Comparison of ENCODE assay signal across 8 mouse cellular contexts in the genomic region with DNA sequence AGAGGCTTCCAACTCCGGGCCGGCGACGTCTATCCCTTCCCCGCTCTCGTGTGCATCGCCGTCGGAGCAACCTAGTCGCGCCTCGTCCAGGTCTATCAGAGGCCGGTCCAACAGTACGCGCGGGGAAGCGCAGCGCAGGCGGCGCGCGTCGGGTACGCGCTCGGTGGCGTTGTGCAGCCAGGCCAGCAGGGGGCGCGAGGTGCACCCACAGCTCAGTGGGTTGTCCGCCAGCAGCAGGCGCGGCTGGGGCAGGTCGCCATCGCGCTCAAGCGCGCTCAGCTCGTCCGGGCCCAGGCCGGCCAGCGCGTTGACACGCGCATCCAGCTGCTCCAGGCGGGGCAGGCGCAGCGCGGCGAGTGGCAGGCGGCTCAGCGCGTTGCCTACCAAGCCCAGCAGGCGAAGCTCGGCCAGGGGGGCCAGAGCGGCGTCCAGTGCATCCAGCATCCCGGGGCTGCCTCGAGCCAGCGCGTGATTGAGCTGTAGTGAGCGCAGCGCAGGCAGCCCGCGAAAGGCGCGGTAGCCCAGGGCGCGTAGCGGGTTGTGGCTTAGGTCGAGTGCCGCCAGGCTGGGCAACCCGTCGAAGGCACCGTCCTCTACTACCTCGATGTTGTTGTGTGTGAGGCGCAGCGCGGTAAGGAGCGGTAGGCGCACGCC. TPM values are rescaled to one million over a fixed set of nuclear protein-coding genes. Genes with fewer than 3 reads are reported as not detected.
A peak's percentile ranks its signal among the peaks of the same experiment; 100 is the strongest.
DNase-seq lines count a peak whose midpoint lies in the region; ATAC-seq and TF ChIP-seq lines count a peak whose summit lies in the region.

No protein-coding gene starts in this region.

- peak overlapping the region; percentile 71 for H3K4me2 ChIP-seq in liver, postnatal 0 days (ENCODE audit: low read depth, low read length)
- H3K4me2 ChIP-seq in neural tube, embryonic 13.5 days: peak overlapping the region; percentile 91
- peak overlapping the region; percentile 86 for H3K4me2 ChIP-seq in stomach, postnatal 0 days (replicated peaks; ENCODE audit: low read depth)

- no peak for TF ChIP-seq POLR2A in ES-Bruce4 (IDR thresholded peaks at IDR 0.05; ENCODE audit: insufficient read depth, low read length)

- peak; percentile 72 for DNase-seq in cerebellum, adult 9-10 months
- DNase-seq in forelimb bud, embryonic 11.5 days (ENCODE audit: low read depth, low spot score): peak; percentile 85
- peak; percentile 93 for DNase-seq in heart, postnatal 4 days
- peak; percentile 82 to 92 for DNase-seq in layer of hippocampus, adult 18-20 months (ENCODE audit: low spot score in 2 of 2)
- peak; percentile 85 for DNase-seq in liver, postnatal 0 days
- peak; percentile 88 for DNase-seq in stomach, postnatal 0 days (ENCODE audit: low spot score)

- TF ChIP-seq CTCF in ES-Bruce4 (IDR thresholded peaks at IDR 0.05; ENCODE audit: low read depth, low read length): peak; percentile 88
- TF ChIP-seq CTCF in liver, postnatal 0 days (IDR thresholded peaks at IDR 0.05; ENCODE audit: low read depth): peak; percentile 91
- TF ChIP-seq CTCF in stomach, postnatal 0 days (IDR thresholded peaks at IDR 0.05; ENCODE audit: low read depth): peak; percentile 90

- no peak for TF ChIP-seq EP300 in ES-Bruce4 (IDR thresholded peaks at IDR 0.05; ENCODE audit: insufficient read depth, low read depth, low read length)
- no peak for TF ChIP-seq EP300 in liver, postnatal 0 days (IDR thresholded peaks at IDR 0.05; ENCODE audit: low read depth)
- TF ChIP-seq EP300 in stomach, postnatal 0 days (optimal IDR thresholded peaks at IDR 0.05): no peak

- under 1% methylated on average over 66 of the region's 81 CpGs for WGBS in liver, postnatal 0 days (ENCODE audit: insufficient replicate concordance)
- WGBS in neural tube, embryonic 13.5 days: under 1% methylated on average over 78 of the region's 81 CpGs
- under 1% methylated on average over 81 of the region's 81 CpGs for WGBS in stomach, postnatal 0 days

- no peak overlapping the region for H3K27ac ChIP-seq in ES-Bruce4 (ENCODE audit: insufficient read depth, low read length)
- H3K27ac ChIP-seq in liver, postnatal 0 days (ENCODE audit: low read depth): no peak overlapping the region
- peak overlapping the region; percentile 67; the same call in 1 of the 2 replicates for H3K27ac ChIP-seq in neural tube, embryonic 13.5 days (replicated peaks)
- H3K27ac ChIP-seq in stomach, postnatal 0 days (replicated peaks): no peak overlapping the region

- no peaks in the 10 kb centered on the region for H3K9me3 ChIP-seq in ES-Bruce4 (replicated peaks; ENCODE audit: control insufficient read depth, insufficient read depth, low read length, poor library complexity, severe bottlenecking)
- no peaks in the 10 kb centered on the region for H3K9me3 ChIP-seq in liver, postnatal 0 days (ENCODE audit: low read length)
- H3K9me3 ChIP-seq in neural tube, embryonic 13.5 days: no peaks in the 10 kb centered on the region
- H3K9me3 ChIP-seq in stomach, postnatal 0 days (ENCODE audit: control insufficient read depth, low read length): no peaks in the 10 kb centered on the region

- peak overlapping the region; percentile 13 for H3K9ac ChIP-seq in ES-Bruce4 (ENCODE audit: low read depth, poor library complexity, severe bottlenecking)
- no peak overlapping the region for H3K9ac ChIP-seq in liver, postnatal 0 days (replicated peaks)
- peak overlapping the region; percentile 76 for H3K9ac ChIP-seq in neural tube, embryonic 13.5 days
- 0 out of 2 replicates have a peak overlapping the region, but pooled peaks have one; percentile 23 for H3K9ac ChIP-seq in stomach, postnatal 0 days (ENCODE audit: low read length)

- H3K4me1 ChIP-seq in ES-Bruce4 (ENCODE audit: control insufficient read depth, insufficient read depth, low read length): no peaks in the 10 kb centered on the region
- H3K4me1 ChIP-seq in liver, postnatal 0 days (ENCODE audit: insufficient read depth): peaks cover 15% of the 10 kb centered on the region
- H3K4me1 ChIP-seq in neural tube, embryonic 13.5 days (replicated peaks): peaks cover 23% of the 10 kb centered on the region
- peaks cover 3% of the 10 kb centered on the region; the same call in 1 of the 2 replicates for H3K4me1 ChIP-seq in stomach, postnatal 0 days (replicated peaks; ENCODE audit: control insufficient read depth, insufficient read depth)

- H3K27me3 ChIP-seq in ES-Bruce4 (ENCODE audit: control insufficient read depth, insufficient read depth, low read length, poor library complexity, severe bottlenecking): peaks cover 9% of the 10 kb centered on the region; the same call in 1 of the 2 replicates
- H3K27me3 ChIP-seq in liver, postnatal 0 days (ENCODE audit: insufficient read depth, low read length): peaks cover 68% of the 10 kb centered on the region
- H3K27me3 ChIP-seq in neural tube, embryonic 13.5 days: peaks cover 73% of the 10 kb centered on the region
- H3K27me3 ChIP-seq in stomach, postnatal 0 days (ENCODE audit: control insufficient read depth, insufficient read depth, low read length): peaks cover 14% of the 10 kb centered on the region; the same call in 1 of the 2 replicates

- no peaks in the 10 kb centered on the region for H3K36me3 ChIP-seq in ES-Bruce4 (ENCODE audit: control insufficient read depth, insufficient read depth, low read length, poor library complexity, severe bottlenecking)
- no peaks in the 10 kb centered on the region for H3K36me3 ChIP-seq in liver, postnatal 0 days (replicated peaks; ENCODE audit: insufficient read depth, low read length)
- H3K36me3 ChIP-seq in neural tube, embryonic 13.5 days: no peaks in the 10 kb centered on the region
- no peaks in the 10 kb centered on the region for H3K36me3 ChIP-seq in stomach, postnatal 0 days (ENCODE audit: control insufficient read depth, insufficient read depth, low read length)

- H3K4me3 ChIP-seq in ES-Bruce4 (ENCODE audit: low read depth, low read length): peak overlapping the region; percentile 61
- peak overlapping the region; percentile 28 for H3K4me3 ChIP-seq in liver, postnatal 0 days (ENCODE audit: low read depth, low read length)
- H3K4me3 ChIP-seq in neural tube, embryonic 13.5 days: peak overlapping the region; percentile 50
- H3K4me3 ChIP-seq in stomach, postnatal 0 days (ENCODE audit: low read depth, low read length): peak overlapping the region; percentile 43

- ATAC-seq in liver, postnatal 0 days: peak; percentile 78
- ATAC-seq in neural tube, embryonic 13.5 days (ENCODE audit: low read depth): peak; percentile 90
- peak; percentile 90 for ATAC-seq in stomach, postnatal 0 days (ENCODE audit: low FRiP score, low TSS enrichment)

RNA-seq across cellular contexts. Expression of gene Tpbgl, which starts 1.1 kb away (rescaled TPM):
- not detected in 2 replicates for polyA plus RNA-seq in ES-Bruce4 (2011; ENCODE audit: insufficient read depth, insufficient read length, low read depth, missing spikeins)
- 1 to 10 TPM; 3.4 to 4.7 TPM for total RNA-seq in heart, postnatal 4 days (2021)
- 1 to 10 TPM; 5.5 to 6.3 TPM for total RNA-seq in layer of hippocampus, adult 18-20 months (2021)
- polyA plus RNA-seq in liver, postnatal 0 days (2015; fragmentation: Nextera tagmentation; extraction: Ambion mirVana): 0.55 and 0.66 TPM in 2 replicates
- 2.2 and 3.8 TPM in 2 replicates for polyA plus RNA-seq in neural tube, embryonic 13.5 days (2015; fragmentation: Nextera tagmentation; extraction: Ambion mirVana)
- polyA plus RNA-seq in stomach, postnatal 0 days (2015; fragmentation: Nextera tagmentation; extraction: Ambion mirVana): 1.5 and 1.7 TPM in 2 replicates
